Mouse (Mus musculus): Measurements from ENCODE around the gene Golim4. TPM values are rescaled to one million over a fixed set of nuclear protein-coding genes. Genes with fewer than 3 reads are reported as not detected.
A peak's percentile ranks its signal among the peaks of the same experiment; 100 is the strongest.

Golim4 gene
- total and polyA plus RNA-seq, 3 experiments: 4.3 to 12.6 (median 5.1) TPM

- H3K9me3 ChIP-seq (replicated peaks): no peaks in the 10 kb centered on the region
- ATAC-seq (ENCODE audit: extremely low read depth, insufficient number of reproducible peaks, low FRiP score, poor library complexity, severe bottlenecking) (no peak), DNase-seq (ENCODE audit: low spot score) (no peak)
- no peaks in the 10 kb centered on the region for H3K4me1 ChIP-seq (ENCODE audit: insufficient read depth, low read depth, low read length)
- H3K4me3 ChIP-seq (ENCODE audit: low read depth, low read length): no peak overlapping the region
- H3K27me3 ChIP-seq (ENCODE audit: insufficient read depth, low read length): no peaks in the 10 kb centered on the region
- no peaks in the 10 kb centered on the region for H3K36me3 ChIP-seq (replicated peaks)
- no peak for TF ChIP-seq GATA1 (IDR thresholded peaks at IDR 0.05; ENCODE audit: borderline replicate concordance, low read length)
- no peak for TF ChIP-seq TAL1 (conservative IDR thresholded peaks at IDR 0.05; ENCODE audit: low read depth, low read length)
- no peak for TF ChIP-seq POLR2AphosphoS5 (IDR thresholded peaks at IDR 0.05; ENCODE audit: insufficient replicate concordance, low read depth, low read length)
- no peak for TF ChIP-seq GATA2 (IDR thresholded peaks at IDR 0.05; ENCODE audit: borderline replicate concordance, low read depth, low read length)
- no peak for TF ChIP-seq CTCF (IDR thresholded peaks at IDR 0.05; ENCODE audit: low read depth, low read length)
Measured at GRCm38 (mm10) chr3:75926327-75926726, 30.4 kb downstream of the Golim4 start.

- Histone ChIP-seq H3K9me3 (replicated peaks) (no peaks in the 10 kb centered on the region), H3K4me1 (ENCODE audit: insufficient read depth, low read depth, low read length) (no peaks in the 10 kb centered on the region)
- TF ChIP-seq CTCF (IDR thresholded peaks at IDR 0.05; ENCODE audit: low read depth, low read length) (no peak), GATA2 (IDR thresholded peaks at IDR 0.05; ENCODE audit: borderline replicate concordance, low read depth, low read length) (no peak), POLR2AphosphoS5 (IDR thresholded peaks at IDR 0.05; ENCODE audit: insufficient replicate concordance, low read depth, low read length) (no peak), TAL1 (conservative IDR thresholded peaks at IDR 0.05; ENCODE audit: low read depth, low read length) (no peak), GATA1 (IDR thresholded peaks at IDR 0.05; ENCODE audit: borderline replicate concordance, low read length) (no peak)
Measured at GRCm38 (mm10) chr3:75925123-75925522, 31.6 kb downstream of the Golim4 start.

GRCm38 (mm10) chr3:75917770-75918503 is 38.8 kb downstream of the Golim4 start:
- Histone ChIP-seq H3K9me3 (replicated peaks) (0 out of 2 replicates have a peak, but pooled peaks cover 4% of the 10 kb centered on the region), H3K36me3 (replicated peaks) (no peaks in the 10 kb centered on the region), H3K4me1 (ENCODE audit: insufficient read depth, low read depth, low read length) (peaks cover 6% of the 10 kb centered on the region; the same call in 1 of the 2 replicates), H3K4me3 (ENCODE audit: low read depth, low read length) (no peak overlapping the region), H3K27me3 (ENCODE audit: insufficient read depth, low read length) (no peaks in the 10 kb centered on the region)
- TF ChIP-seq CTCF (IDR thresholded peaks at IDR 0.05; ENCODE audit: low read depth, low read length) (no peak), POLR2AphosphoS5 (IDR thresholded peaks at IDR 0.05; ENCODE audit: insufficient replicate concordance, low read depth, low read length) (no peak), TAL1 (conservative IDR thresholded peaks at IDR 0.05; ENCODE audit: low read depth, low read length) (no peak), GATA1 (IDR thresholded peaks at IDR 0.05; ENCODE audit: borderline replicate concordance, low read length) (no peak), GATA2 (IDR thresholded peaks at IDR 0.05; ENCODE audit: borderline replicate concordance, low read depth, low read length) (no peak)
- DNase-seq (ENCODE audit: low spot score): no peak
- ATAC-seq (ENCODE audit: extremely low read depth, insufficient number of reproducible peaks, low FRiP score, poor library complexity, severe bottlenecking): peak; percentile 34; the same call in 1 of the 2 replicates

More at GRCm38 (mm10) chr3:75925123-75925522, 31.6 kb downstream of the Golim4 start:
- ATAC-seq (ENCODE audit: extremely low read depth, insufficient number of reproducible peaks, low FRiP score, poor library complexity, severe bottlenecking): no peak
- H3K4me3 ChIP-seq (ENCODE audit: low read depth, low read length): no peak overlapping the region
- H3K27me3 ChIP-seq (ENCODE audit: insufficient read depth, low read length): no peaks in the 10 kb centered on the region
- no peaks in the 10 kb centered on the region for H3K36me3 ChIP-seq (replicated peaks)
- no peak for DNase-seq (ENCODE audit: low spot score)

GRCm38 (mm10) chr3:75912786-75913185 is 44.0 kb downstream of the Golim4 start:
- Histone ChIP-seq H3K36me3 (replicated peaks) (no peaks in the 10 kb centered on the region), H3K4me1 (ENCODE audit: insufficient read depth, low read depth, low read length) (peaks cover 3% of the 10 kb centered on the region; the same call in 1 of the 2 replicates), H3K27me3 (ENCODE audit: insufficient read depth, low read length) (no peaks in the 10 kb centered on the region), H3K9me3 (replicated peaks) (0 out of 2 replicates have a peak, but pooled peaks cover under 1% of the 10 kb centered on the region), H3K4me3 (ENCODE audit: low read depth, low read length) (no peak overlapping the region)
- TF ChIP-seq CTCF (IDR thresholded peaks at IDR 0.05; ENCODE audit: low read depth, low read length) (no peak), TAL1 (conservative IDR thresholded peaks at IDR 0.05; ENCODE audit: low read depth, low read length) (no peak)
- no peak for DNase-seq (ENCODE audit: low spot score)
- no peak for ATAC-seq (ENCODE audit: extremely low read depth, insufficient number of reproducible peaks, low FRiP score, poor library complexity, severe bottlenecking)

GRCm38 (mm10) chr3:75910768-75911167 is 46.0 kb downstream of the Golim4 start:
- no peak for ATAC-seq (ENCODE audit: extremely low read depth, insufficient number of reproducible peaks, low FRiP score, poor library complexity, severe bottlenecking)
- Histone ChIP-seq H3K36me3 (replicated peaks) (peaks cover 3% of the 10 kb centered on the region), H3K4me1 (ENCODE audit: insufficient read depth, low read depth, low read length) (no peaks in the 10 kb centered on the region), H3K9me3 (replicated peaks) (no peaks in the 10 kb centered on the region), H3K27me3 (ENCODE audit: insufficient read depth, low read length) (no peaks in the 10 kb centered on the region), H3K4me3 (ENCODE audit: low read depth, low read length) (no peak overlapping the region)
- no peak for TF ChIP-seq TAL1 (conservative IDR thresholded peaks at IDR 0.05; ENCODE audit: low read depth, low read length)
- TF ChIP-seq CTCF (IDR thresholded peaks at IDR 0.05; ENCODE audit: low read depth, low read length): no peak
- DNase-seq (ENCODE audit: low spot score): no peak

GRCm38 (mm10) chr3:75910257-75910656 is 46.5 kb downstream of the Golim4 start:
- peaks cover 3% of the 10 kb centered on the region for H3K36me3 ChIP-seq (replicated peaks)
- no peaks in the 10 kb centered on the region for H3K27me3 ChIP-seq (ENCODE audit: insufficient read depth, low read length)
- DNase-seq (ENCODE audit: low spot score): no peak
- peak; percentile 40; the same call in 1 of the 2 replicates for ATAC-seq (ENCODE audit: extremely low read depth, insufficient number of reproducible peaks, low FRiP score, poor library complexity, severe bottlenecking)
- no peaks in the 10 kb centered on the region for H3K9me3 ChIP-seq (replicated peaks)
- no peaks in the 10 kb centered on the region for H3K4me1 ChIP-seq (ENCODE audit: insufficient read depth, low read depth, low read length)
- no peak for TF ChIP-seq CTCF (IDR thresholded peaks at IDR 0.05; ENCODE audit: low read depth, low read length)
- no peak for TF ChIP-seq GATA1 (IDR thresholded peaks at IDR 0.05; ENCODE audit: borderline replicate concordance, low read length)
- TF ChIP-seq POLR2AphosphoS5 (IDR thresholded peaks at IDR 0.05; ENCODE audit: insufficient replicate concordance, low read depth, low read length): no peak
- no peak for TF ChIP-seq TAL1 (conservative IDR thresholded peaks at IDR 0.05; ENCODE audit: low read depth, low read length)
- TF ChIP-seq GATA2 (IDR thresholded peaks at IDR 0.05; ENCODE audit: borderline replicate concordance, low read depth, low read length): no peak
- no peak overlapping the region for H3K4me3 ChIP-seq (ENCODE audit: low read depth, low read length)

Measured in G1E (cell line).